Mouse (Mus musculus) adrenal gland (tissue): ENCODE results near the gene Alg6.

Experiments used
- intact Hi-C: fragments of 180-260 bp; cut with DNase I; formaldehyde crosslinking; loops from one replicate; pipeline ENCODE4 v1.15.1; 2025
- long read RNA-seq, 2 experiments: library from polyadenylated mRNA; unstranded; transcript quantifications; one replicate each; pipeline ENCODE4 v2.0.0; 2020; ENCODE audit warnings: borderline replicate concordance in 1 of 2; ENCODE audit not compliant: insufficient replicate concordance in 1 of 2

Gene Alg6
- long read RNA-seq, experiment 1, partial matches to known transcripts: 2 of 10 reads
- long read RNA-seq, experiment 1, other reads (novel, unspliced or antisense): 7 of 10 reads
- long read RNA-seq, experiment 2, partial matches to known transcripts: 0 of 11 reads
- long read RNA-seq, experiment 2, other reads (novel, unspliced or antisense): 10 of 11 reads

- intact Hi-C loops: loop anchor here (5.0 kb wide), 1 partner anchor 53 kb away; no protein-coding TSS in a partner anchor
These were observed at the start of gene Alg6 for GRCm38 (mm10) chr4:99714904-99715782. Alg6 (plus strand) TSS chr4:99715664.

- intact Hi-C loops: no loop called here
These were observed 45.1 kb upstream of the Alg6 start for GRCm38 (mm10) chr4:99670203-99670851.

GRCm38 (mm10) chr4:99675191-99675590, 40.3 kb upstream of the Alg6 start:
- intact Hi-C loops: no loop called here

- intact Hi-C loops: no loop called here
These were observed 31.5 kb upstream of the Alg6 start for GRCm38 (mm10) chr4:99683941-99684340.

GRCm38 (mm10) chr4:99686308-99686707, 29.2 kb upstream of the Alg6 start:
- intact Hi-C loops: no loop called here

GRCm38 (mm10) chr4:99712583-99713183, 2.8 kb upstream of the Alg6 start:
- intact Hi-C loops: loop anchor here (5.0 kb wide), 1 partner anchor 50 kb away; no protein-coding TSS in a partner anchor

- intact Hi-C loops: loop anchor here (5.0 kb wide), 1 partner anchor 52 kb away; no protein-coding TSS in a partner anchor
These were observed 1.5 kb upstream of the Alg6 start for GRCm38 (mm10) chr4:99713971-99714370.

GRCm38 (mm10) chr4:99715783-99716416, 436 bp downstream of the Alg6 start:
- intact Hi-C loops: no loop called here

GRCm38 (mm10) chr4:99717905-99718304, 2.4 kb downstream of the Alg6 start:
- intact Hi-C loops: no loop called here

- intact Hi-C loops: no loop called here
These were observed 8.9 kb downstream of the Alg6 start for GRCm38 (mm10) chr4:99724331-99724730.

GRCm38 (mm10) chr4:99725914-99726451, 10.5 kb downstream of the Alg6 start:
- intact Hi-C loops: no loop called here

- intact Hi-C loops: no loop called here
These were observed 24.4 kb downstream of the Alg6 start for GRCm38 (mm10) chr4:99739836-99740235.

- intact Hi-C loops: no loop called here
These were observed 37.0 kb downstream of the Alg6 start for GRCm38 (mm10) chr4:99752426-99752825.

GRCm38 (mm10) chr4:99766303-99766702, 50.8 kb downstream of the Alg6 start:
- intact Hi-C loops: no loop called here

GRCm38 (mm10) chr4:99766753-99767152, 51.3 kb downstream of the Alg6 start:
- intact Hi-C loops: no loop called here

- intact Hi-C loops: no loop called here
These were observed 55.1 kb downstream of the Alg6 start for GRCm38 (mm10) chr4:99770555-99770954.

- intact Hi-C loops: no loop called here
These were observed 57.6 kb downstream of the Alg6 start for GRCm38 (mm10) chr4:99773041-99773440.

- intact Hi-C loops: no loop called here
These were observed 76.9 kb downstream of the Alg6 start for GRCm38 (mm10) chr4:99792365-99792764.
